Mouse (Mus musculus) erythroblast, embryonic 14.5 days (primary cell): ENCODE measurements around the gene Bend4. TPM values are rescaled to one million over a fixed set of nuclear protein-coding genes. Genes with fewer than 3 reads are reported as not detected.

Experiments used
- H3K27me3 ChIP-seq: 2 replicates; pipeline ENCODE4 v1.6.1; 2012; ENCODE audit warnings: inconsistent platforms; ENCODE audit not compliant: control insufficient read depth
- H3K36me3 ChIP-seq: 2 replicates; pipeline ENCODE4 v1.6.1; 2012; ENCODE audit warnings: mild to moderate bottlenecking, inconsistent platforms; ENCODE audit not compliant: control insufficient read depth
- H3K4me1 ChIP-seq: 2 replicates; pipeline ENCODE4 v1.6.1; 2012; ENCODE audit warnings: inconsistent platforms; ENCODE audit not compliant: control insufficient read depth
- H3K4me3 ChIP-seq: replicated peaks from 2 replicates; pipeline ENCODE3; 2012; ENCODE audit warnings: moderate library complexity, mild to moderate bottlenecking, inconsistent platforms
- H3K9me3 ChIP-seq: 2 replicates; pipeline ENCODE4 v1.6.1; 2012; ENCODE audit warnings: low read length, inconsistent platforms, mixed read lengths; ENCODE audit not compliant: control insufficient read depth
- GATA1 ChIP-seq: IDR thresholded peaks from 2 replicates; pipeline ENCODE4 v1.6.1; 2012; ENCODE audit warnings: low read length, inconsistent platforms, mixed read lengths
- TAL1 ChIP-seq: IDR thresholded peaks from 3 replicates; pipeline ENCODE4 v1.6.1; 2012; ENCODE audit warnings: low read length, inconsistent platforms, mixed read lengths
- polyA plus RNA-seq: library from polyadenylated mRNA; stranded (reverse); fragments of >175 nt; gene quantifications from 2 replicates; pipeline ENCODE4 v1.2.3, GENCODE M21; 2012

Bend4 gene
- polyA plus RNA-seq, 1 experiment = under 0.01 TPM

- H3K36me3 ChIP-seq = no peaks in the 10 kb centered on the region
- peaks cover 52% of the 10 kb centered on the region for H3K27me3 ChIP-seq
- peaks cover 8% of the 10 kb centered on the region for H3K4me1 ChIP-seq
- H3K9me3 ChIP-seq = no peaks in the 10 kb centered on the region; the same call in 1 of the 2 replicates
- TF ChIP-seq TAL1 = no peak
- no peak for TF ChIP-seq GATA1
- no peak overlapping the region for H3K4me3 ChIP-seq
Observed at GRCm38 (mm10) chr5:67424636-67425035, 3.5 kb downstream of the Bend4 start.

- Histone ChIP-seq H3K27me3 (peaks cover 46% of the 10 kb centered on the region), H3K9me3 (no peaks in the 10 kb centered on the region; the same call in 1 of the 2 replicates), H3K4me1 (peaks cover 8% of the 10 kb centered on the region), H3K36me3 (no peaks in the 10 kb centered on the region), H3K4me3 (no peak overlapping the region)
- TF ChIP-seq TAL1 (no peak), GATA1 (no peak)
Observed at GRCm38 (mm10) chr5:67423963-67424362, 4.1 kb downstream of the Bend4 start.

- H3K9me3 ChIP-seq = no peaks in the 10 kb centered on the region; the same call in 1 of the 2 replicates
- no peaks in the 10 kb centered on the region for H3K36me3 ChIP-seq
- H3K27me3 ChIP-seq = peaks cover 39% of the 10 kb centered on the region
- no peak overlapping the region for H3K4me3 ChIP-seq
- peaks cover 8% of the 10 kb centered on the region for H3K4me1 ChIP-seq
- TF ChIP-seq TAL1 (no peak), GATA1 (no peak)
Observed at GRCm38 (mm10) chr5:67423326-67423725, 4.8 kb downstream of the Bend4 start.

- Histone ChIP-seq H3K4me1 (no peaks in the 10 kb centered on the region), H3K27me3 (no peaks in the 10 kb centered on the region; the same call in 1 of the 2 replicates), H3K4me3 (no peak overlapping the region), H3K9me3 (no peaks in the 10 kb centered on the region), H3K36me3 (no peaks in the 10 kb centered on the region)
- TF ChIP-seq TAL1 = no peak
- TF ChIP-seq GATA1 = no peak
Observed at GRCm38 (mm10) chr5:67419407-67419806, 8.7 kb downstream of the Bend4 start.

GRCm38 (mm10) chr5:67411475-67411874 lies 16.6 kb downstream of the Bend4 start:
- no peaks in the 10 kb centered on the region for H3K4me1 ChIP-seq
- H3K27me3 ChIP-seq = no peaks in the 10 kb centered on the region
- H3K36me3 ChIP-seq = no peaks in the 10 kb centered on the region
- no peak overlapping the region for H3K4me3 ChIP-seq
- TF ChIP-seq TAL1 = no peak
- TF ChIP-seq GATA1 = no peak
- no peaks in the 10 kb centered on the region for H3K9me3 ChIP-seq

GRCm38 (mm10) chr5:67410426-67410825 lies 17.7 kb downstream of the Bend4 start:
- Histone ChIP-seq H3K9me3 (no peaks in the 10 kb centered on the region), H3K4me1 (no peaks in the 10 kb centered on the region), H3K27me3 (no peaks in the 10 kb centered on the region), H3K4me3 (no peak overlapping the region), H3K36me3 (no peaks in the 10 kb centered on the region)
- TF ChIP-seq TAL1 (no peak), GATA1 (no peak)

GRCm38 (mm10) chr5:67408391-67408790 lies 19.7 kb downstream of the Bend4 start:
- Histone ChIP-seq H3K4me3 (no peak overlapping the region), H3K27me3 (no peaks in the 10 kb centered on the region), H3K4me1 (peaks cover 4% of the 10 kb centered on the region), H3K36me3 (no peaks in the 10 kb centered on the region), H3K9me3 (no peaks in the 10 kb centered on the region)
- TF ChIP-seq TAL1 (no peak), GATA1 (no peak)

GRCm38 (mm10) chr5:67404919-67405318 lies 23.2 kb downstream of the Bend4 start:
- Histone ChIP-seq H3K4me1 (peaks cover 4% of the 10 kb centered on the region), H3K9me3 (no peaks in the 10 kb centered on the region), H3K4me3 (no peak overlapping the region), H3K27me3 (no peaks in the 10 kb centered on the region), H3K36me3 (no peaks in the 10 kb centered on the region)
- TF ChIP-seq GATA1 (no peak), TAL1 (no peak)

- H3K4me1 ChIP-seq = peaks cover 4% of the 10 kb centered on the region
- H3K27me3 ChIP-seq = no peaks in the 10 kb centered on the region
- no peak for TF ChIP-seq GATA1
- TF ChIP-seq TAL1 = no peak
- H3K36me3 ChIP-seq = no peaks in the 10 kb centered on the region
- no peak overlapping the region for H3K4me3 ChIP-seq
- H3K9me3 ChIP-seq = no peaks in the 10 kb centered on the region
Observed at GRCm38 (mm10) chr5:67404380-67404779, 23.7 kb downstream of the Bend4 start.

GRCm38 (mm10) chr5:67401612-67402011 lies 26.5 kb downstream of the Bend4 start:
- no peaks in the 10 kb centered on the region for H3K9me3 ChIP-seq
- H3K27me3 ChIP-seq = no peaks in the 10 kb centered on the region
- peaks cover 4% of the 10 kb centered on the region for H3K4me1 ChIP-seq
- no peak overlapping the region for H3K4me3 ChIP-seq
- no peak for TF ChIP-seq TAL1
- TF ChIP-seq GATA1 = no peak
- H3K36me3 ChIP-seq = no peaks in the 10 kb centered on the region
